Mouse (Mus musculus) megakaryocyte, adult 5-6 weeks (primary cell): ENCODE measurements around the gene Tdrd12. TPM values are rescaled to one million over a fixed set of nuclear protein-coding genes. Genes with fewer than 3 reads are reported as not detected.
A peak's percentile ranks its signal among the peaks of the same experiment; 100 is the strongest.

Source experiments
- ATAC-seq: 2 replicates; pipeline ENCODE4 v1.8.0; 2016; ENCODE audit warnings: mild to moderate bottlenecking, inconsistent platforms; ENCODE audit not compliant: poor library complexity, severe bottlenecking
- total RNA-seq, 2 experiments: library from RNA; stranded (forward) in 1 of 2; stranded (reverse) in 1 of 2; fragments of 153-499, 151-499 nt in 1 of 2; fragments of 221-1000, 200-1000 nt in 1 of 2; gene quantifications; 2 replicates each; pipeline versions ENCODE4 v1.2.3 to v1.2.4; 2015 to 2017

The Tdrd12 gene
- total RNA-seq, 2 experiments from 2014 or later, result not detected

- no peak for ATAC-seq
Observed at GRCm38 (mm10) chr7:35456091-35456814, 81.3 kb downstream of the Tdrd12 start.

- ATAC-seq, result no peak
Observed at GRCm38 (mm10) chr7:35448867-35449266, 88.7 kb downstream of the Tdrd12 start.

GRCm38 (mm10) chr7:35447996-35448846 is 89.3 kb downstream of the Tdrd12 start, which contains the start of gene Slc7a9:
Slc7a9 (plus strand) TSS chr7:35448796.
- no peak for ATAC-seq

GRCm38 (mm10) chr7:35447501-35447900 is 90.0 kb downstream of the Tdrd12 start:
- no peak for ATAC-seq

DNA sequence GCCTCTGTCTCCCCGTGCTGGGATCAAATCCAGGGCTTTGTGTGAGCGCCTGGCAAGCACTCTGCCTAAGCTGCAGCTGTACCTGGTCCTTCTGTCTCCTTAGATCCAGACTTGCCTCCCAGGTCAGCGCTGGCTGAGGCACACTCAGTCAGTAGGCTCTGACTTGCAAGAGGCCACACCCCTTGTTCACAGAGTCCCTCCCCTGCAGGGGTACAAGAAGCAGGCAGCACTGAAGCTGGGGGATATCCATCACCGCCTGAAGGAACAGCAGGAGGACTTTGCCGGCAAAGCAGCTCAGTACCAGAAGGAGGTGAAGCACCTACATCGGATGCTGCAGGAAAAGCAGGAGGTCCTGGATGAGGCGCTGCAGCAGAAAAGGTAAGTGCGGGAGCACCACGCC is 102.3 kb downstream of the Tdrd12 start:
- no peak for ATAC-seq

DNA sequence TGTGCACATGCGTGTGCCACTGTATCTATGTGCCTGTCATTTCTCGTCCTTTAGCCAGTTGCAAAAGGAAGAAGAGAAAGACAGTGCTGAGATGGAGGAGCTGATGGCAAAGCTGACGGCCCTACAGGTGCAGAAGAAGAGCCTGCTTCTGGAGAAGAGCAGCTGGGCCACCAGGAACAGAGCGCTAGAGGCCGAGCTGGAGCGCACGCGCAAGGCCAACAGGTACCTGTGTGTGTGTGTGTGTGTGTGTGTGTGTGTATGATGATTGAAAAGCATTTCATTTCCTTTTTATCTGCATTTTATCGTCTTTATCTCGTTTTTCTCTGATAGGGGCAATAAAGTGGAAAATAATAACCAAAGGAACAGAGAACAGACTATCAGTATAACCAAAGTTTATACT is 109.4 kb downstream of the Tdrd12 start:
- ATAC-seq, result no peak

GRCm38 (mm10) chr7:35423071-35423470 is 114.5 kb downstream of the Tdrd12 start:
- ATAC-seq, result peak; percentile 63

Other genes starting within 250 kb of the Tdrd12 start
- 7.2 and 7.7 TPM in 2 replicates for gene Gpatch1, start 219.3 kb downstream of the Tdrd12 start, total RNA-seq (2015)
- 7.2 TPM in 2 replicates for gene Gpatch1, start 219.3 kb downstream of the Tdrd12 start, total RNA-seq (2017)
- not detected in 2 replicates for gene Rhpn2, start 203.6 kb downstream of the Tdrd12 start, total RNA-seq (2015)
- not detected in 2 replicates for gene Rhpn2, start 203.6 kb downstream of the Tdrd12 start, total RNA-seq (2017)
- gene Faap24, start 140.9 kb downstream of the Tdrd12 start, total RNA-seq (2015), result 10.8 and 12.2 TPM in 2 replicates
- 5.5 and 11.1 TPM in 2 replicates for gene Faap24, start 140.9 kb downstream of the Tdrd12 start, total RNA-seq (2017)
- gene Cep89, start 140.7 kb downstream of the Tdrd12 start, total RNA-seq (2015), result 9.6 and 16.9 TPM in 2 replicates
- gene Cep89, start 140.7 kb downstream of the Tdrd12 start, total RNA-seq (2017), result 5.7 TPM in 2 replicates
- not detected in 2 replicates for gene Slc7a9, start 88.9 kb downstream of the Tdrd12 start, total RNA-seq (2015)
- not detected in 2 replicates for gene Slc7a9, start 88.9 kb downstream of the Tdrd12 start, total RNA-seq (2017)
- 39.6 and 46.4 TPM in 2 replicates for gene Nudt19, start 18.6 kb upstream of the Tdrd12 start, total RNA-seq (2015)
- 21.1 and 22.2 TPM in 2 replicates for gene Nudt19, start 18.6 kb upstream of the Tdrd12 start, total RNA-seq (2017)
- gene Rgs9bp, start 47.8 kb upstream of the Tdrd12 start, total RNA-seq (2015), result 0.09 TPM in 1 of 2 replicates, not detected in the other
- gene Rgs9bp, start 47.8 kb upstream of the Tdrd12 start, total RNA-seq (2017), result 0.04 and 0.11 TPM in 2 replicates
- gene Ankrd27, start 48.5 kb upstream of the Tdrd12 start, total RNA-seq (2015), result 11.6 and 16.8 TPM in 2 replicates
- 17.0 and 21.4 TPM in 2 replicates for gene Ankrd27, start 48.5 kb upstream of the Tdrd12 start, total RNA-seq (2017)
- gene Pdcd5, start 109.8 kb upstream of the Tdrd12 start, total RNA-seq (2015), result 76.4 and 86.1 TPM in 2 replicates
- 36.6 and 52.4 TPM in 2 replicates for gene Pdcd5, start 109.8 kb upstream of the Tdrd12 start, total RNA-seq (2017)
- 4.9 and 6.2 TPM in 2 replicates for gene Dpy19l3, start 216.7 kb upstream of the Tdrd12 start, total RNA-seq (2015)
- gene Dpy19l3, start 216.7 kb upstream of the Tdrd12 start, total RNA-seq (2017), result 1.3 and 1.7 TPM in 2 replicates